Mouse (Mus musculus) embryonic fibroblast, embryonic 13.5 days (primary cell): ENCODE measurements around the gene Tbc1d14.

ENCODE experiments used
- CTCF ChIP-seq: IDR thresholded peaks from 2 replicates; pipeline ENCODE4 v1.5.1; 2011; ENCODE audit warnings: mild to moderate bottlenecking, control low read depth, low read length, moderate library complexity, borderline replicate concordance; ENCODE audit not compliant: insufficient read depth
- POLR2A ChIP-seq: IDR thresholded peaks from 2 replicates; pipeline ENCODE4 v1.6.1; 2011; ENCODE audit warnings: low read depth, mild to moderate bottlenecking, control low read depth, low read length, moderate library complexity

DNA sequence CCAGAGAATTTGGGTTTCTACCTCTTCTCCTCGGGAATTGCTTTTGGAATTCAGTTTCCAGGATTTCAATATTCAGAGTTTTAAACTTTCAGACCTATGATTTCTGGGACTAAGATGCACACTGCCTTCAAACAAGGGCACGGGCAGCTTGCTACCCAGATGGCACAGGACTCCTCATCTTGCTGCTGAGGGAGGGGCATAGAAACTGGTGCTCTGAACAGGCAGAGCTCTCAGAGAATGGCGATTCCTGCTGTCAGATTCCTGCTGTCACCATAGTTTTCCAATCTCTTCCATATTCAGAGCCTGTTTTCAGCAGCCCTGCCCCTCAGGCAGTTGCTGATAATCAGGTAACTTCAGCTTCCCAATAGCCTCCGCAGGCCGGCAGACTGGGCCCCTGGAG, 77.5 kb downstream of the Tbc1d14 start:
- no peak for TF ChIP-seq CTCF
- no peak for TF ChIP-seq POLR2A
